Comparison of ENCODE assay signal across 8 mouse cellular contexts in genomic region chr6:23472686-23473085, GRCm38 (mm10).
DNase-seq lines count a peak whose midpoint lies in the region; ATAC-seq and TF ChIP-seq lines count a peak whose summit lies in the region.

No protein-coding gene starts in this region.

- no peaks in the 10 kb centered on the region for H3K9me3 ChIP-seq in kidney, embryonic 14.5 days (ENCODE audit: control insufficient read depth, low read length)
- no peaks in the 10 kb centered on the region for H3K9me3 ChIP-seq in E14TG2a.4 (ENCODE audit: low read length)

- no peak overlapping the region for H3K4me3 ChIP-seq in kidney, embryonic 14.5 days (ENCODE audit: low read length)
- no peak overlapping the region for H3K4me3 ChIP-seq in E14TG2a.4 (replicated peaks; ENCODE audit: low read length)

- no peak overlapping the region for H3K27ac ChIP-seq in kidney, embryonic 14.5 days (ENCODE audit: low read depth, low read length)

- H3K4me2 ChIP-seq in kidney, embryonic 14.5 days (replicated peaks; ENCODE audit: low read depth, low read length), result no peak overlapping the region

- DNase-seq in kidney, adult 9 months, result peak; percentile 17
- peak; percentile 62 to 74 for DNase-seq in cerebellum, adult 18-20 months
- DNase-seq in kidney, postnatal 14 days, result peak; percentile 9
- DNase-seq in testis, postnatal 14 days (ENCODE audit: low spot score), result no peak
- no peak for DNase-seq in adrenal gland, postnatal 4 days (ENCODE audit: low spot score in 2 of 2)
- no peak for DNase-seq in spleen, adult 12 weeks (ENCODE audit: low spot score)

- 64% methylated on average over 2 of the region's 2 CpGs for WGBS in kidney, embryonic 14.5 days

- H3K27me3 ChIP-seq in kidney, embryonic 14.5 days (ENCODE audit: control insufficient read depth, insufficient read depth, low read length), result no peaks in the 10 kb centered on the region
- H3K27me3 ChIP-seq in E14TG2a.4 (ENCODE audit: insufficient read depth, low read length), result no peaks in the 10 kb centered on the region

- ATAC-seq in kidney, embryonic 14.5 days (ENCODE audit: low FRiP score, low TSS enrichment), result no peak

- no peaks in the 10 kb centered on the region for H3K4me1 ChIP-seq in kidney, embryonic 14.5 days (ENCODE audit: control insufficient read depth, insufficient read depth, low read length)
- H3K4me1 ChIP-seq in E14TG2a.4 (replicated peaks; ENCODE audit: low read depth, low read length), result no peaks in the 10 kb centered on the region

- peak; percentile 47 for TF ChIP-seq CTCF in E14TG2a.4 (conservative IDR thresholded peaks at IDR 0.05; ENCODE audit: low read length)

- no peaks in the 10 kb centered on the region for H3K36me3 ChIP-seq in kidney, embryonic 14.5 days (ENCODE audit: control insufficient read depth, insufficient read depth, low read length)
- no peaks in the 10 kb centered on the region for H3K36me3 ChIP-seq in E14TG2a.4 (ENCODE audit: insufficient read depth, low read length)

- H3K9ac ChIP-seq in kidney, embryonic 14.5 days (ENCODE audit: low read depth, low read length), result no peak overlapping the region

Comparison
In these comparisons a context has a peak if more than half of its experiments do, and no peak if none do; other contexts are left out.
1. DNase-seq: peak in kidney, adult 9 months (single experiment), cerebellum, adult 18-20 months (2 of 2) and kidney, postnatal 14 days (single experiment); none in testis, postnatal 14 days (single experiment), adrenal gland, postnatal 4 days (0 of 2) and spleen, adult 12 weeks (single experiment).